Mouse (Mus musculus) right cerebral cortex, postnatal 10 days (tissue): Measurements from ENCODE around the gene Iqca.

Experiments used
- DNase-seq, 2 experiments: peaks; one replicate each; pipeline ENCODE4 v3.0.0; 2021; ENCODE audit warnings: low spot score in 2 of 2

Iqca gene

DNA sequence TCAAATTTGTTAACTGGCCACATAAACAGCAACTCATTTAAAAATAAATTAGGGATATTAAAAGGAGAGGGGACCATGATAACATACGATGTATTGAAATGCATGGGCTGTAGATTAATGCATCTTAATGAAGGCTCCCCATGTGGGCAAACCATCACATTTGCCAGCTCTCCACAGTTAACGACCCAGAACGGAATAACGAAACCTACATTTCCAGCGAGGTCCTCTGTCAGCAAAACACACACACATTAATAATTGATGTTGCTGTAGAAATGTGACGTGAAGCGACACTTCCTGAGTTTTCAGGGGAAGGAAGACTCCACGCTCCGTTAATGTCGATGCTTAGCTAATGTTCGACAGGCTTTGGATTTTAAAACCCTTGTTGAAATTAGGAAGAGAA is 20.8 kb downstream of the Iqca start:
- DNase-seq, result no peak

DNA sequence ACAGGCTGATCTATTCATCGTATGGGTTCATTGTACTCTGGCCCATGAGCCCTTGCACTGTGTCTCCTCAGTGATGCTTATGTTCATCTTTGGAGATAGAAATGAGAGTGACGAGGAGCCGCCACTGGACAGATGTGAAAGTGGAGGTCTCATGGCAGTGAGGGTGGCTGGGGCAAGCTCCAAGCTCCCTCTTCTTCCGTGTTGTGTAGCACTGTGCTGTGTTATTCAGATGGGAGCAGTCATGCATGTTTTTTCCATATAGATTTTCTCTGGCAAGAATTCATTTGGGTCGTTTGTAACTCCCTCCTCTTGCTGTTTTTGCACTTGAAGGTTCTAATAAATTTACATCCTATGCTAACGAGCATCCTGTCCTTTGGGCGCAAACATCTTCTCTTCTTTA is 21.2 kb downstream of the Iqca start:
- no peak for DNase-seq

DNA sequence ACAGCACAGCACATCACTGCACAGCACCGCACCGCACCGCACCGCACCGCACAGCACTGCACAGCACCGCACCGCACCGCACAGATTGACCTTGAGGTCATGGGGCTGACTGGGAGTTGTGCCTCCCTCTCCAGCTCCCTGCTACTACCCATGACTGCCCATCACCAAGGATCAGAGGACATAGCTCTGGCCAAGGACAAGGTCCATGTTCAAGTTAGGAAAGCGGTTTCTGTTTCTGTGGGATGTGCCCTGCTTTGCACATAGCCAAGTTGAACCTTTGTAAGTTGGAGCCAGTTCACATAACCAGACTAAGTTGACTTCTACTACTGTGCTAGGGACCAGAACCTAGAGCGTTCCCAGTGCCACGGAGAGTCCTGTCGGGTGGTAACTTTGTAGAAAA is 28.6 kb downstream of the Iqca start:
- DNase-seq, result no peak

DNA sequence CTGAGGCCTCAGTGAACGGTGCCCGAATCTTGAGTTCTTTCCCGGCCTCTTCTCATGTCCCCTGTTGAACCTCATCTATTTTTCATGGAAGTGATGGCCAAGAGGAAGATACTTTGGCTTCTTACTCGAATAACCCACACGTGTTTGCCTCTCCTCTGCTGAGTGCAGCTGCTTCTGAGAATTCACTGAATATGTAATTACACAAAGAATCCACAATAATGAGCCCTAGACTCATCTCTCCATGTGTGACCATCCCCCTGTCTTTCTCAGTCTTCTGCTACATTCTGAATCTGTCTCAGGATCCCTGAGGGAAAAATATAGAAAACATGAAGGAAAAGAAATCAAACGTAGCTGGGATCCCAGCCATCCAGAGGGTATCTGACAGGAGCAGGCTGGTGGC is 32.5 kb downstream of the Iqca start:
- no peak for DNase-seq

DNA sequence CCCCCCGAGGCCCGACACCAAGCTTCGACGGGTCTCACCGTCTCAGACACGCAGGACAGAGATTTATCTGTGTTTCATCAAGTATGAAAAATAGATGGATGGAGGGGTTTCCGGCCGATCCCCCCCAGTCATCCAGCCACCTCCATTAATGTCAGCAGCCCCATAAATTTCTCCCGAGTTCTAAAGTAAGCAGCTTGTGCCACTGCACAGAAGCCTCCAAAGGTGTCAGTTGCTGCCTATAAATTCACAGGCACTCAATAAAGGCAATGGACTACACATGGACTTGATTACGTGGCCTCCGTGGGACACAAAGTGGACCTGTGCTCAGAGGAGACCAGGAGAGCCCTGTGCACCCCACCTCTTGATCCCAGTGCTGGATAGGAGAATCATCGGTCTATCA is 34.0 kb downstream of the Iqca start:
- DNase-seq, result no peak

DNA sequence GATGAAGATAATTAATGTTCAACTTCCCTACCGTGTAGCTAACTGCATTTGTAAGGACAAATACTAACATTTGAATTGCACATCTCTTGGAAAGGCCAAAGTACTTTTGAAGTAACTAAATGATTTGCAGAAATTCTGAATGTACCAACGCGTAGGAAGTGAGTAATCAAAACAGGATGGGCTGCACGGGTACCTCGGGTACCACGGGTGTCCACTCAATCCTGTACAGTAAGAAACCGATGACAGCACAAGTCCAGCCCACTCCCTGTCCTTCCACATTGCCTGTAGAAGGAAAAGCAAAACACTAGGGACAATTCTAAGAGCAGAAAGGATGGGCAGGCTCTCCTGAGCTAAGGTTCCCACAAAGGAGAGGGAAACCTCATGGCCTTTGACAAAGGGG is 36.0 kb downstream of the Iqca start:
- no peak for DNase-seq

DNA sequence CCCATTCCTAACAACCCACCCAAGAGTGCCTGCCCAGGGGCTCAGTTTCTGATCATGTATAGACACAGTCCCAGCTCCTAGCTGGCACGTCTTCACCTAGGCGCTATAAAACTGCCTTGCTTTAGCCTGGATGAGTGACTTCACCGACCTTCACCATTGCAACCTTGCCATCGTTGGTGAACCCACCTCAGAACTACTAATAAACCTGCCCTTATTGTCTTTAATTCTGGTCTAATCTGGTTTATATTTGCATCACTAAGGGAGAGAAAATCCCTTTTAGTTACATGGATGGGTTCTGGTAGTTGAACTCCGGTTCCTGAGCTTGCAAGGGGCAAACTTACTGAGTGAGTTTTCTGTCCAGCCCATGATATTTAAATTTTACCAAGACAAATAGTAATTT is 38.6 kb downstream of the Iqca start:
- DNase-seq, result no peak

DNA sequence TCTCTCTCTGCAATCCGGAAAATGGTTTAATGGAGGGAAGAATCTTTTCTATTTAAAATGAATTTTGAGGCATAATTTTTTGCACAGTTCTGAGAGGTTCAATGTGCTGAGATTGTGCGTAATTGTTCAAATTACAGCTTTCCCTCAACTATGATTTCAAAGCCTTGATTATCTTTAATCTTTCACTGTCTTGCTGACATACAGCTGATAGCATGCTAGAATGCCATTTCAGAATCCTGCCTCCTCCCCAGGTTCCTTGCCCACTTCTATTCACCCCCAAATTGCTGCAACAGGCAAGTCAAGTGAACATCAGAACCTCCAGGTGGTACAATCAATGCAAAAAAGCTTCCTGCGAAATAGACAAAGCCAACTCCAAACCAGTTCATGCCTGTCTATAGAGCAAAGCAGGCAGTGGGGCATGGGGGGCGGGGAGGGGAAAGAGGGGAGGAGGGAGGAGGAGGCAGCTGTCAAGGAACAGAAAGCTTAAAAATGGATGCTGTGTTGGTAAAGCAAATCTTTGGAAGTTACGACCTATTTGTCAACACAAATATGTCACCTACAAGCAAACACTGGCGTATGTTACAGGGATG is 39.5 kb downstream of the Iqca start:
- no peak for DNase-seq

DNA sequence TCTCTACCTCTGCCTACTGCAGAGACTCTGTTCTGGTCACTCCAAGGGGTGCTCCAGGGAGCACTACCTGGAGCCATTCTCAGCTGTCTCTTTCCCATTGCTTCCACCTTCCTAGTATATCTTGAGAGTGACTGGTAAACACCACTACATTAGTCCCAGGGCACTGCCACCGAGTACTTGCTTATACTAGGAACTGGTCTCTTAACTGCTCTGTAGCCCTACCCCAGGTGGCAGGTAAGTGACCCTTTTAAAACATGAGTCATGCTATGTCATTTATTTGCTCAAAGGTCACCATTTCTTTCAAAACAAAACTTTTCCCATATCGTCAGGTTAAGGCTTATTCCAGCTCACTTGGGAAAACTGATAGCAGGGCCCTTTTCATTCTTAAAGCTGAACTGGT is 40.5 kb downstream of the Iqca start:
- no peak for DNase-seq

DNA sequence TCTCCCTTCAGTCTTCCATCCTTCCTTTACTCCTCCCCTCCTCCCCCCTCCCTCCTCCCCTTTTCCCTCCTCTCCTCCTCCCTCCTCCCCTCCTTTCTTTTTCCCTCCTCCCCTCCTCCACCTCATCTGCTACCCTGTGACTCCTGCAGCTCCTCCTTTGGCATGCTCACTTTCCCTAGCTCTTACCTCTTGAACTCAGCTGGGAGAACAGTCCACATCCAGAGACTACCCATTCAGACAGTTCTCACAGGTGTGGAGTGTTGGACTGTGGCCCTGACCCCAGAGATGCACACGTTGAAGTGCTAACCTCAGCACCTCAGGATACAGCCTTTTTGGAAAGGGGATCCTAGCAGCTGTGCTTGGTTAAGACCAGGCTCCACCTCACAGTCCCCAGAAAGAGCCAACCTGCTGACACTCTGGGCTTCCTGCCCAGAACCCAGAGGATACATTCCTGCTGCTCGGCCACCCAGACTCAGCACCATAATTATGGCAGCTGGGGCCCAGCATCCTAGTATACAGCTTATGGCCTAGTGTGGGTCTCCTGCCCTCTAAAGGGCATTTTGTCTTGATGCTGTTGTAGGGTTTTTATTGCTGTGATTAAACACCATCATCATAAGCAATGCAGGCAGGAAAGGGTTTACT is 41.9 kb downstream of the Iqca start:
- no peak for DNase-seq

DNA sequence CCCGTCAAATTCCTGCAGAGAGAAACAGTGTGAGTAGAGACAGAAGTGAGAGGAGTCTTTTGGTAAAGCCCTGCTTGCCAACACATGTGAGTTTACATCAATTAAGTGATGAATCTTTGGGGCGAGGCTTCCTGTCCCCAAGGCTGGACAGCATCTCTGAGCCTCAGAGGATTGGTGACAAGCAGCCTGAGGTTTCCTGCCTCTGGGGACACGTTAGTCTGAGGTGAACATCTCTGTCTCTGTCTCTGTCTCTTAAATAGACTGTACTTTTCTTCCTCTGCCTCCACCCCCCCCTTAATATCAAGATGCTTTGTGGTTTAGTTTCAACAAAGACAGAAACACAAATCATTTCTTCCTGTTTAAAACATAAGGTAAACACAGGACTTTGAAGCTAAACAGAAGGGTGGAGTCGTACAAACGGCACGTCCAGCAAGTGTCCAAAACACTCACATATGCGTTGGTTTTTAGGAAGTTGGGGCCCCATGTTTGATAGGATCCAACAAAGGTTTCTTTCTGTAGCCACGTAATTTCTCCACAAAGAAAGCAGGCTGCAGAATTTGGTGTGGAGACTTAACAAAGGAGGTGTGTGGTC is 49.2 kb downstream of the Iqca start:
- DNase-seq, result no peak

DNA sequence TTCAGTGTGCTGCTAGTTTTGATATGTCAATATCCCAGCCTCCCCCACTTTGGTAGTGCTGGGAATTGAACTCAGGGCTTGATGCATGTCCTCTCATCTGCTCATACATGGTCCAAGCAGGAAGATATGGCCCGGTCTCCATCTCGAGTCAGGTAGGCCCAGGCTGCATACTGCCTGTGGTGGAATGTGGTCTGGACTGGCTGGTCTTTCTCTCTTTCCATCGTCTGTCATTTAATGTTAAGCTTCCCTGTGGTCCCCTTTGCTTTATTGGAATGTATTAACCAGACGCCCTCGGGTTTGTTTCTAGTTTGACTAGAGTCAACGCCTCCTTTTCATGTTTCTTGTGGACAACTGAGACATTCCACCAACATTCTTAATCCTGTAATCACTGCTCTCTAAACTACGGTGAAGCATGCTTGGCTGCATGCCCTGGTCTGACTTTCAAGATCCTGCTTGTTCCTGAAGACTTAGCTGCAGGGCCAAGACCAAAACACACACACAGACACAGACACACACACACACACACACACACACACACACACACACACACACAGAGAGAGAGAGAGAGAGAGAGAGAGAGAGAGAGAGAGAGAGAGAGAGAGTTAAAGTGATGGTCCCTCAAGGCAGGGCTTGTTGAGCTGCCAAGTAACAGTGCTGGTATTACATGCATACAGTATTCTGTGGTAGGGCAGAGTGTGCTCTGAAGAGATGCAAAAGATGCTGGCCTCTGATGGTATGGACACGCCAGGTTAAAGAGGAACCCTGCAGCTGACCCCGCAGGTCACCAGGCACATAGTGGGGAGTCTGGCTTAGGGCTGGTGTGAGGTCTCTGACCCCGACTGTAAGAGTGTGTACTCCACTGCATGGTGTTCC is 52.6 kb downstream of the Iqca start:
- no peak for DNase-seq

DNA sequence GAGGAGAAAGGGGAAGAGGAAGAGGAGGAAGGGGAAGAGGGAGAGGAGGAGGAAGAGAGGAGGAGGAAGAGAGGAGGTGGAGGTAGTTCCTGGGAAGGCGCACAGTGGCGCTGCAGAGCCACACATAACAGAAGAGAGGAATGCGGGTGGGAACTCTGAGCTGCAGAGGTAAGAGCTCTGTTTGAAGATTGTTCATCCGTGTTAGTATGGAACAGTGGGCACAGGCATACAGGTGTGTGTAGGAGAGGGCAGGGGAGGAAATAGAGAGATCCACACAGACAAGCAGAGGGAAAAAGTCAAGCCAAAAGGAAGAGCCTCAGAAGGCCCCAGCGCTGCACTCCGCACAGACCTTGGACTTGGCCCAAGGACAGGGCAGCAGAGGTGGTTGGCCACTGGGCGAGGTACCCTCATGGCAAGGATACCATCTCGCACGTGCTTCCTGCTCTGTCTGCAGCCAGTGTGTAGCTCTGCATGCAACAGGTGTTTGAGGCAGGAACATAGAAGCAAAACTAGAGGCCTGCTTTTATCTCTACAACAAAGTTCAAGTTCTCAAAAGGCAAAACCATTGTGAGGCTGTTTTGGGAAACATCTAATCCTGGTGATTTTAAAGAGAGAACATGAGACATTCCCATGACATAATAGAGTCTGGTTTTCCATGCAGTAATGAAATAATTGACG is 60.2 kb downstream of the Iqca start:
- no peak for DNase-seq

DNA sequence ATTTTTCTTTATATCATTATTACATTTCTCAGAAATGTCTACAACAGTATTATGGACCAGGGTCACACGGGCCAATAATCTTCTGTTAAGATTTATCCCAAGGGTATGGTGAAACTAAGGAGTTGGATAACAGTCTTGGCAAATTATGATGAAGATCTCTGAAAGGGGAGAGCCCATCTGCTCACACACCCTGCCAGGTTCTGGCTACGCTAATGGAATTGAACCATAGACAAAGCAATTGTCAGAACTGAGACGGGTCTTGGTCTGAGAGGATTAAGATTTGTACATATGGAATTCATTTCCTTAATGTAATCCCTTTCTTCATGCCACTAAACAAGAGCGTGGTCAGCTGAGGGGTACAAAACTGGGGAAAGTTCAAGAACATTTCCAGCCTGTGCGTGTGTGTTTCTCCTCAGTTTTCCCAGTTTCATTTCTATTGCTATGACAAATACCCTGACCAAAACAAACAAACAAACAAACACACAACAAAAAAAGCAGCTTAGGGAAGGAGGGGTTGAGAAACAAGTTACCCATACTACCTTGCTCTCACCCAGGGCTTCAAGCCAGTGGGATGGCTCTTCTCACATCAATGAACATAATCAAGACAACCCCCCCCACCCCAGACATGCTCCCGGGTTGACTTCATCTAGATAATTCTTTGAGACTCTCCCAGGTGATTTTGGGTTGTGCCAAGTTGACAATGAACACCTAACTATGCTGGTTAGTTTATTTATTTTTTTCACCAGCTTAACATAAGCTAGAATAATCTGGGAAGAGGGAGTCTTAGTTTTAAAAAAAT is 64.8 kb downstream of the Iqca start:
- DNase-seq, result no peak

DNA sequence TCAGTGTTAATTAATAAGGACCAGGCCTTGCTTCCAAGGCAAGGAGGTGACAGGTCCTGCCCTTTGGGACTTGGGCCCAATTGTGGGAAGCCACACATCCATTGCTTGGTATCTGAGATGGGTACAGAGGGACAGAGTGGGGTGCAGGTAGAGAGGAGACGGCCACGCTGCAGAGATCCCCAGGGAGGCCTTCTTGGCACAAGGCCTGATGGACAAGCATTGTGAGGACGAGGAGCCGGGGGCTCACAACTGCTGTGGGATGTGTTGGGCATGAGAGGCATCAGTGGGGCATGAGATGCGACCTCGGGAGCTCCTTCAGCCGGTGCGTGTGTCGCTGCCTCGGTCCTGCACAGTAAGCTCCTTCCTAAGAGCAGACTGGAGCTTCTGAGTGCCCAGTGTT is 66.7 kb downstream of the Iqca start:
- DNase-seq, result no peak

DNA sequence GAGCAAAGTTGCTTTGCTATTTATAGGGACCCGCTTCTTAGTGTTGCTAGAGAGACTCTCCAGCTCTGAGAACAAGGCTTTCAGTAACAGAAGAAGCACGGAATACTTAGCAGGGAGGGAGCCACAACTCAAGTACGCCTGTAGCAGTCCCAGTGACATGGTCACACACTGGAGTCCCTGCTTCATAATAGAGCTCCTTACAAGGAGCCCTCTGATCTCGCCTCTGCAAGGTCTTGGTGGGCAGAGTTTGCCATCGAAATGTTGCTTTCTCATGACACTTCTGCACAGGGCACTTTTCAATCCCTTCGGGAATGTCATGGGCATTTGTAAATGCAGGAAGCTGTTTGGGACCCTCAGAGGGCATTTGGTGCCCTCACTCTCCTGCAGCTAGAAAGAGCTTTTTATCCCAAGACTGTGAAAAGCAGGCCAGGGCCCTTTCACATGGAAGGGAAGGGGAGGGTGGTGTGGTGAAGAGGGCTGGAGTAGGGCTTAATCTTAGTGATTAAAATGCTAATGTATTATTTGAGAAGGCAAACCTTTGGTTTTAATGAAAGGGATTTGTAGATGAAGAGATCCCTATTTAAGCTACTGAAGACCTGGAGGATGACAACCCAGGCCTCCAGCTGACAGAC is 67.6 kb downstream of the Iqca start:
- no peak for DNase-seq

DNA sequence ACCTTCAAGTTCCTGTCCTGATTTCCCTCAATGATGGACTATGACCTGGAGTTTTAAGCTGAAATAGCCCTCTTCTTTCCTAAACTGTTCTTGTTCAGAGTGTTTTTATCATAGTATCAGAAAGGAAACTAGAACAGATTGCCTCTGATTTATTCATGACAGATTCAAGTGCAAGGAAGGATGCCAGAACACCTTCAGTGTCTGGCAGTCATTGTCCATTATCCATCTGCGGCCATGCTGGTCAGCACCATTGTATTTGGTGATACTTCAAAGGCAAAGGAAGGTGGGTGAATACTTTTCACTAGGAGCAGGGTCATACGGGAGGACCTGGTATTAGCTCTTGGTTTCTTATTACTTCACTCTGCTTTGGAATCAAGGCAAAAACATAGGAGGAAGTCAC is 76.9 kb downstream of the Iqca start:
- no peak for DNase-seq

DNA sequence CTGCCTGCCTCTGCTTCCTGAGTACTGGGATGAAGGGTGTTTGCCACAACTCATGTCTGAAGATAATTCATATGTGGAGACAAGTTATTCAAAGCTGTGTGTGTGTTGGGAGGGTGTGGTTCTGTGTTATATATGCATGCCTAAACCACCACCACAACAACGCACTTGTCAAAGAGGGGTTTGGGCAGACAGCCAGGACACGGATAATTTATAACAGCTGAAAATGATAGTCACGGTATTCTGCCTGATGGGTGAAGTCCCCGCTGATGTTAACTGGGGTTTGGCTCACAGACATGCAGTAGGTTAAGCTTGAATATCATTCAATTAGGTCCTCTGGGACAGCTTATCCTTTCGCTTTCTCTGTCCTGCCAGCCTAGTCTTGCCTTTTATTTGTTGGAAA is 78.4 kb downstream of the Iqca start:
- no peak for DNase-seq

DNA sequence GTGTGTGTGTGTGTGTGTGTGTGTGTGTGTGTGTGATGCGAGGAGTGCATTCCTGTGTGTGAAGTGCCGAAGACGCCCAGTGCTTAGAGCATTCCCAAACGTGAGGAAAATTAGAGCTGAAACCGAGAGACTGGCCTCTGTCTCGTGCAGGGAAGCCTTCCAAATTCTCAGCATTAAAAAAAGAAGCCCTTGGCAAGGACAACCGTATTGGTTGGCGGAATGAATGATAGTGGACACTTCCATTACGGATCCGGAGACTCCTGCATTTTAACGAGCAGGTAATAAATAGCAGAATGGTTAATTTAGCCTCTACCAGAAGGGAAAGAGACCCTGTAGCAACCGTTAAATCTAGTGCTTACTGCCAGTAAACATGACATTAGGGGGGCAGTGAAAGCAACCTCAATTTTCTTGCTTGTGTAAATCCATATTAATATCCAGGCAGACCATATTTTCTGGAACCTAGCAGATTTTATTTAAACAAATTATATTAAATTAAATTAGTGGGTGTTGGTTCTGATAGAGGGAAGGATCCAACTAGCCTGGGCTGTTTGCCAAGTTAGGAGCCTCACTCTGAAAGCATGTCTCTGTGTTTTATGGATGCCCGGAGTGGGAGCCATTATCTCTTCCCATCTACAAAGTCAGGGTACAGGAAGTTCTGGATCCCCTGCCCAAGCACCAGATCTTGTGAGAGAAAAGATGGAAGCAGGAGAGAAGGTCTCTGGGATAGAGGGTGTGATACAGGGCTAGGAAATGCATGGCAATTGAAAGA is 81.2 kb downstream of the Iqca start:
- DNase-seq, result peak; percentile 42 to 45

DNA sequence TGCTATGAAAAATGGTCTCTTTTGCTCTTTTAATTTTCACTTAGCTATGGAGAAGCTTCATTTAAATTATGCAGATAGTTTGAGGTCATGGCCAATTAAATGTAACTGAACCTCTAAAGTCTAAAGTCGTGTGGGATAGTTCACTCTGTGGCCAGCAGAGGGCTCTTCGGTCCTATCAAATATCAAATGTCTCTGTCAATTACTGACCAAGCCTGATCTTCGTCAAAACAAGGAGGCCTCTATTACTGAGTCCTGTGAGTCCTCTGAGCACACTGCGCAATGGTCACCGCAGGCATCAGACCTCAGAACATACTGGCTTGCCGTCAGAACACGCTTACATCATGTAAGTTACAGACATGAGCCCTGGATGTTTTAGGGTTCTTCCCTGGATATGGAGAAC is 92.6 kb downstream of the Iqca start:
- DNase-seq, result peak; percentile 66 to 76
